Mouse (Mus musculus) spleen, adult 12 weeks (tissue): Measurements from ENCODE around the gene 1700020N15Rik.
"Not testable (repeated sequence)": the region's sequence is repeated elsewhere in the genome, so short reads cannot be mapped to it uniquely, and the experiment has no call there.

Experiments
- DNase-seq: peaks from one replicate; pipeline ENCODE4 v3.0.0; 2022; ENCODE audit warnings: low spot score

1700020N15Rik gene

DNA sequence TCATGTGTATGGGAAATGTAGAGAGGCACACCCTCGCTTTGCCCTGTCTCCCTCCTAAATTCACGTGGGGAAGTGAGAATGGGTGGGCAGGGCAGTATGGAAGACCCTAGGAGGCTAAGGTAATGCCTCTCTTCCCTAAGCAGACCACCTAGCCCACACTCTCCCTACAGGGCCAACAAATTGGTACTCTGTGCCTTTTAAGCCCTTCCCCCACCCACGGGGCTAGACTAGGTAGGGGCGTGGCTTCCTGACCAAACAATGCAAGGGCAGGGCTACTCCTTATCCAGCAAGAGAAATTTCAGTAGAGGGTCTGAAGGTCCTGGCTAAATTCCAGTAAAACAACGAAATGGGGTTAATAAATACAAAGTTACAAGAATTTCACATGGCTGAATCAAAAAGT is at the start of gene 1700020N15Rik:
Gene 1700020N15Rik (plus strand): TSS at position 301 of the 400 bp plus-strand sequence.
- DNase-seq, result not testable (repeated sequence)

DNA sequence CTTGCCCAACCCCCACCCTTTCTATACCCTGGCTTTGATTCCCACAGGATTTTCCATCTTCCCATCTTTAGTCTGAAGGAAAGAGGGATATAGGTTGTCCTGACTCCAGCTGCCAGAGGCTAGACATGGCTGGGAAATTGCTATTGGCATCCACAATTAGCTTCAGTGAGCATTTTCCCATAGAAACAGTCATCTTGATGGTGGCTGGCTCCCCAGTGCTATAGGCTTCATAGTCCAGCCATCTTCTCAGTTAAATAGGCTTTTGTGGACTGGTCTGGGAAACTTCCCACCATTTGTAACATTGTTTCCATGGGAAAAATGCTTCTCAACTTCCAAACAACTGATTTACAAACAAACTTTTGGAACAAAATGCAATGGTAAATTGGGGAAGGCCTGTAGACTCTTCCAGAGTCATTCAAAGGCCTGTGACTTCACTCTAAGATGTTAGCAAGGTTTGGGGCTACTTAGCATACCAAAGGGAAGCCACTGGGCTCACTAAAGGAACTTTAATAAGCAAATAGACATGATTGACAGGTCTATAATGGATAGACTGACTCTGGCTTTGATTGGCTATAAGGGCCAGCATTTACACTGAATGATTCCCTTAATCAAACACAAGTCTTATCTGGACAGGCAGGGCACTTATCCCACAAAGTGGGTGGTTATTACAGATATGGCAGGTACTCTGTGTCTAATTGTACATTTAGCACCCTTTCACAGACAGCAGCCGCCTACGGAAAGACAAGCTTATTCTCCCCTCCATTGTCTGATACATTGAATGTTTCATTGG is 31.9 kb downstream of the 1700020N15Rik start:
- DNase-seq, result no peak
